Mouse (Mus musculus) urinary bladder, postnatal 4 days (tissue): ENCODE results near the gene Acbd6.

Source experiments
- DNase-seq, 2 experiments: peaks; one replicate each; pipeline ENCODE4 v3.0.0; 2021 to 2022; ENCODE audit warnings: low spot score in 2 of 2

The Acbd6 gene

GRCm38 (mm10) chr1:155560678-155561077 is 2.8 kb downstream of the Acbd6 start:
- DNase-seq, result no peak

- no peak for DNase-seq
Measured at GRCm38 (mm10) chr1:155562206-155562605, 4.3 kb downstream of the Acbd6 start.

- no peak for DNase-seq
Measured at GRCm38 (mm10) chr1:155564741-155565140, 6.8 kb downstream of the Acbd6 start.

GRCm38 (mm10) chr1:155568133-155568532 is 10.2 kb downstream of the Acbd6 start:
- DNase-seq, result no peak

- no peak for DNase-seq
Measured at GRCm38 (mm10) chr1:155569340-155569739, 11.4 kb downstream of the Acbd6 start.

GRCm38 (mm10) chr1:155574966-155575673 is 17.2 kb downstream of the Acbd6 start:
- DNase-seq, result peak in 1 of 2 experiments; percentile 71

- DNase-seq, result no peak
Measured at GRCm38 (mm10) chr1:155576432-155576831, 18.5 kb downstream of the Acbd6 start.

GRCm38 (mm10) chr1:155577316-155577715 is 19.4 kb downstream of the Acbd6 start:
- no peak for DNase-seq

GRCm38 (mm10) chr1:155587961-155588360 is 30.0 kb downstream of the Acbd6 start:
- no peak for DNase-seq

GRCm38 (mm10) chr1:155594141-155594540 is 36.2 kb downstream of the Acbd6 start:
- no peak for DNase-seq

- DNase-seq, result no peak
Measured at GRCm38 (mm10) chr1:155596576-155596975, 38.7 kb downstream of the Acbd6 start.

GRCm38 (mm10) chr1:155604706-155605105 is 46.8 kb downstream of the Acbd6 start:
- no peak for DNase-seq

GRCm38 (mm10) chr1:155605391-155606155 is 47.7 kb downstream of the Acbd6 start:
- DNase-seq, result no peak

GRCm38 (mm10) chr1:155606156-155606531 is 48.2 kb downstream of the Acbd6 start:
- no peak for DNase-seq

GRCm38 (mm10) chr1:155608524-155608923 is 50.6 kb downstream of the Acbd6 start:
- DNase-seq, result no peak

GRCm38 (mm10) chr1:155614426-155614825 is 56.5 kb downstream of the Acbd6 start:
- DNase-seq, result no peak

GRCm38 (mm10) chr1:155621075-155621474 is 63.2 kb downstream of the Acbd6 start:
- no peak for DNase-seq

- DNase-seq, result no peak
Measured at GRCm38 (mm10) chr1:155623192-155623591, 65.3 kb downstream of the Acbd6 start.

GRCm38 (mm10) chr1:155627746-155628145 is 69.8 kb downstream of the Acbd6 start:
- DNase-seq, result no peak

GRCm38 (mm10) chr1:155636648-155637047 is 78.7 kb downstream of the Acbd6 start:
- DNase-seq, result no peak

- DNase-seq, result no peak
Measured at GRCm38 (mm10) chr1:155645816-155646215, 87.9 kb downstream of the Acbd6 start.

GRCm38 (mm10) chr1:155646345-155647307 is 88.7 kb downstream of the Acbd6 start:
- no peak for DNase-seq
